23 mouse cellular contexts compared by ENCODE assay signal in the genomic region with DNA sequence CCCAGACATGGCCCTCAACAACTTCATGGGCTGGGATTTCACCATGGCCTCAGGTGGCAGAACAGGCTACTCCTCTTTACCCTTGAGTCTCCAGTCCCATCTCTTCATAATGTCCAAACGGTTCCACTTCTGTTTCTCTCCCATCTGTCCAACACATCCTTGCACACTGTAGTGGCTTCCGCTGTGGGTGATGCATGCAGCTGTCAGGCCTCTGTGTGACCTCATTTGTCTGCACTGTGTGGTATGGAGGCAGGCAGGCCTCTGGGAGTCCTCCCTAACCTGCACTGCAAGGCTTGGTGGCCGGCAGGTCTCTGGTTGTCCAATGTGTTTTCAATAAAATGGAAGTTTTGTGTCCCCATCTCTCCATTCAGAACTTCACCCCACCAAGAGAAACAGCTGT. TPM values are rescaled to one million over a fixed set of nuclear protein-coding genes. Genes with fewer than 3 reads are reported as not detected.
DNase-seq lines count a peak whose midpoint lies in the region; ATAC-seq and TF ChIP-seq lines count a peak whose summit lies in the region.
"Had no signal": no experiment of that assay in that cellular context is flagged by ENCODE, and none has a peak within 500 bp of the region (broad histone marks: within the 10 kb centered on the region; RNA-seq: fewer than 3 reads in every experiment).

No protein-coding gene starts in this region.

- no peak for TF ChIP-seq CTCF in heart, adult 2 months (IDR thresholded peaks at IDR 0.05)

- no peaks in the 10 kb centered on the region for H3K36me3 ChIP-seq in forebrain, embryonic 10.5 days (replicated peaks)
- H3K36me3 ChIP-seq in forebrain, embryonic 12.5 days (replicated peaks): no peaks in the 10 kb centered on the region
- no peaks in the 10 kb centered on the region for H3K36me3 ChIP-seq in myocyte (ENCODE audit: control insufficient read depth, insufficient read depth)
- no peaks in the 10 kb centered on the region for H3K36me3 ChIP-seq in heart, adult 2 months (ENCODE audit: control insufficient read depth, insufficient read depth, low read length)
- H3K36me3 ChIP-seq: embryonic facial prominence, embryonic 13.5 days; G1E had no signal

- no peak overlapping the region for H3K9ac ChIP-seq in forebrain, embryonic 12.5 days
- no peak overlapping the region for H3K9ac ChIP-seq in heart, adult 2 months (ENCODE audit: low read depth, low read length)
- H3K9ac ChIP-seq: embryonic facial prominence, embryonic 13.5 days had no signal

- no peak for TF ChIP-seq EP300 in heart, adult 2 months (IDR thresholded peaks at IDR 0.05; ENCODE audit: insufficient read depth, low read depth, low read length)

- no peak overlapping the region for H3K4me3 ChIP-seq in forebrain, embryonic 10.5 days
- H3K4me3 ChIP-seq in forebrain, embryonic 12.5 days (replicated peaks): no peak overlapping the region
- no peak overlapping the region for H3K4me3 ChIP-seq in myocyte
- H3K4me3 ChIP-seq in heart, adult 2 months: no peak overlapping the region
- H3K4me3 ChIP-seq: embryonic facial prominence, embryonic 13.5 days had no signal

- ATAC-seq in forebrain, embryonic 12.5 days (ENCODE audit: low FRiP score): no peak
- ATAC-seq in granulocyte monocyte progenitor cell, adult 5-6 weeks (replicated peaks; ENCODE audit: poor library complexity, severe bottlenecking): peak; percentile 72
- ATAC-seq in megakaryocyte progenitor cell, adult 5-6 weeks (replicated peaks; ENCODE audit: poor library complexity): peak; percentile 52
- ATAC-seq in erythroid progenitor cell, adult 5-6 weeks (replicated peaks; ENCODE audit: low FRiP score, poor library complexity, severe bottlenecking): no peak
- no peak for ATAC-seq in CD4-positive, CD25-positive, alpha-beta regulatory T cell, adult 4 months
- ATAC-seq: activated CD4-positive, CD25-positive, alpha-beta regulatory T cell, adult 4 months; forebrain, embryonic 14.5 days; forebrain, embryonic 16.5 days; Patski had no signal

- peaks cover 10% of the 10 kb centered on the region for H3K4me1 ChIP-seq in forebrain, embryonic 10.5 days
- H3K4me1 ChIP-seq in forebrain, embryonic 12.5 days: peaks cover 9% of the 10 kb centered on the region
- no peaks in the 10 kb centered on the region for H3K4me1 ChIP-seq in heart, adult 2 months (ENCODE audit: control insufficient read depth, insufficient read depth, low read length)

- TF ChIP-seq POLR2A in myocyte (IDR thresholded peaks at IDR 0.05; ENCODE audit: insufficient read length, low read depth): no peak
- TF ChIP-seq POLR2A in heart, adult 2 months (IDR thresholded peaks at IDR 0.05; ENCODE audit: insufficient read depth, low read depth, low read length): no peak

- DNase-seq in forebrain, embryonic 10.5 days (ENCODE audit: extremely low spot score, low spot score): no peak
- DNase-seq in heart, adult 2 months: no peak
- DNase-seq: adrenal gland, adult 8-10 months; adrenal gland, postnatal 14 days; adrenal gland, postnatal 36 days; cerebellum, adult 18-20 months; cerebellum, adult 8-10 months; cerebellum, adult 9-11 months; cerebellum, postnatal 14 days; cerebellum, postnatal 36 days had no signal

- peak overlapping the region; percentile 48; the same call in 1 of the 2 replicates for H3K27ac ChIP-seq in forebrain, embryonic 10.5 days
- H3K27ac ChIP-seq in forebrain, embryonic 12.5 days: no peak overlapping the region
- H3K27ac ChIP-seq in heart, adult 2 months: no peak overlapping the region
- H3K27ac ChIP-seq: embryonic facial prominence, embryonic 13.5 days had no signal

- 86% methylated on average over 3 of the region's 3 CpGs for WGBS in forebrain, embryonic 10.5 days
- 84% methylated on average over 3 of the region's 3 CpGs for WGBS in forebrain, embryonic 12.5 days
- 87% methylated on average over 3 of the region's 3 CpGs for WGBS in heart, adult 2 months

- no peaks in the 10 kb centered on the region for H3K9me3 ChIP-seq in forebrain, embryonic 10.5 days
- H3K9me3 ChIP-seq in forebrain, embryonic 12.5 days: no peaks in the 10 kb centered on the region
- H3K9me3 ChIP-seq: embryonic facial prominence, embryonic 13.5 days; G1E had no signal

- no peak overlapping the region for H3ac ChIP-seq in myocyte (ENCODE audit: control insufficient read depth, insufficient read length)

- H3K79me2 ChIP-seq in myocyte (ENCODE audit: control insufficient read depth, insufficient read depth): no peaks in the 10 kb centered on the region
- no peaks in the 10 kb centered on the region for H3K79me2 ChIP-seq in heart, adult 2 months (replicated peaks; ENCODE audit: control insufficient read depth, insufficient read depth, low read length)

- H3K27me3 ChIP-seq in forebrain, embryonic 10.5 days (ENCODE audit: poor library complexity, severe bottlenecking): no peaks in the 10 kb centered on the region; the same call in 1 of the 2 replicates
- no peaks in the 10 kb centered on the region for H3K27me3 ChIP-seq in forebrain, embryonic 12.5 days
- no peaks in the 10 kb centered on the region for H3K27me3 ChIP-seq in myocyte (ENCODE audit: control insufficient read depth, insufficient read depth, insufficient read length)
- no peaks in the 10 kb centered on the region for H3K27me3 ChIP-seq in heart, adult 2 months (ENCODE audit: control insufficient read depth, insufficient read depth, low read length)
- H3K27me3 ChIP-seq: CH12.LX; embryonic facial prominence, embryonic 13.5 days; Patski had no signal

- H3K4me2 ChIP-seq in forebrain, embryonic 12.5 days: no peak overlapping the region
- H3K4me2 ChIP-seq in myocyte (ENCODE audit: low read depth): no peak overlapping the region
- H3K4me2 ChIP-seq: embryonic facial prominence, embryonic 13.5 days had no signal

- intact Hi-C loops in heart, adult 2 months (cut with DNase I): no loop called here

TF ChIP-seq in myocyte, 11 proteins besides CTCF, POLR2A, EP300 and RAD21:
- no peak for TF ChIP-seq E2F4 (IDR thresholded peaks at IDR 0.05; ENCODE audit: insufficient read depth)
- TF ChIP-seq REST (IDR thresholded peaks at IDR 0.05; ENCODE audit: insufficient read depth, insufficient read length): no peak
- TF ChIP-seq USF1 (IDR thresholded peaks at IDR 0.05; ENCODE audit: low read depth): no peak
- TF ChIP-seq MYOD1 (IDR thresholded peaks at IDR 0.05; ENCODE audit: control insufficient read depth in 1 of 3, insufficient read length in 2 of 3, low read depth in 2 of 3): peak in 2 of 3 experiments; percentile 48 to 56
- no peak for TF ChIP-seq MAX (IDR thresholded peaks at IDR 0.05; ENCODE audit: low read depth)
- TF ChIP-seq MYOG (IDR thresholded peaks at IDR 0.05; ENCODE audit: control insufficient read depth in 1 of 3, insufficient read depth in 1 of 3, insufficient read length in 2 of 3, low read depth in 2 of 3): peak in 2 of 3 experiments; percentile 43 to 66
- no peak for TF ChIP-seq CEBPB (IDR thresholded peaks at IDR 0.05; ENCODE audit: insufficient read depth, poor library complexity, severe bottlenecking)
- TF ChIP-seq SRF (IDR thresholded peaks at IDR 0.05; ENCODE audit: control insufficient read depth, insufficient read length, low read depth): no peak
- no peak for TF ChIP-seq POLR2AphosphoS2 (IDR thresholded peaks at IDR 0.05; ENCODE audit: insufficient read length, low read depth)
- TF ChIP-seq TCF12 (IDR thresholded peaks at IDR 0.05; ENCODE audit: insufficient read depth, poor library complexity, severe bottlenecking): no peak
- no peak for TF ChIP-seq TCF3 (IDR thresholded peaks at IDR 0.05; ENCODE audit: insufficient read length, low read depth)

RNA-seq across cellular contexts. Expression of a gene that starts 54.9 kb away (rescaled TPM):
- 120 and 134 TPM in 2 replicates for polyA plus RNA-seq in forebrain, embryonic 10.5 days (2016; fragmentation: Nextera tagmentation; extraction: Ambion mirVana)
- polyA plus RNA-seq in forebrain, embryonic 12.5 days (2016; fragmentation: Nextera tagmentation; extraction: Ambion mirVana): 125 and 132 TPM in 2 replicates
- 7.3 and 24.4 TPM in 2 replicates for total RNA-seq in granulocyte monocyte progenitor cell, adult 5-6 weeks (2014; fragmentation: Nextera tagmentation)
- total RNA-seq in granulocyte monocyte progenitor cell, adult 5-6 weeks (2017): 7.5 TPM in 2 replicates
- total RNA-seq in megakaryocyte progenitor cell, adult 5-6 weeks (2015): 15.0 and 18.2 TPM in 2 replicates
- 4.4 and 5.0 TPM in 2 replicates for total RNA-seq in megakaryocyte progenitor cell, adult 5-6 weeks (2017)
- polyA plus RNA-seq in myocyte (2012; fragmentation: generic; extraction: Trizol): 25.6 TPM
- 0.42 and 1.4 TPM in 2 replicates for total RNA-seq in erythroid progenitor cell, adult 5-6 weeks (2015; ENCODE audit: low replicate concordance)
- 0.90 and 1.2 TPM in 2 replicates for total RNA-seq in erythroid progenitor cell, adult 5-6 weeks (2017; ENCODE audit: low replicate concordance)
- 1 to 10 TPM; 2.9 to 3.3 TPM for total RNA-seq in heart, adult 2 months (2021)
- polyA plus RNA-seq in heart, adult 2 months (2012; rRNA removed): 5.5 and 5.8 TPM in 2 replicates
- polyA plus RNA-seq in CD4-positive, CD25-positive, alpha-beta regulatory T cell, adult 4 months (2017; shearing (Covaris generic)): 1 to 10 TPM; 2.9 to 3.1 TPM

Comparison
In these comparisons a context has a peak if more than half of its experiments do, and no peak if none do; other contexts are left out.
1. ATAC-seq: peak in granulocyte monocyte progenitor cell, adult 5-6 weeks (single experiment) and megakaryocyte progenitor cell, adult 5-6 weeks (single experiment); none in forebrain, embryonic 12.5 days (single experiment), erythroid progenitor cell, adult 5-6 weeks (single experiment) and CD4-positive, CD25-positive, alpha-beta regulatory T cell, adult 4 months (single experiment).